Mouse (Mus musculus): Measurements from ENCODE around the gene Sema4g.
A peak's percentile ranks its signal among the peaks of the same experiment; 100 is the strongest.
"Not testable (repeated sequence)": the region's sequence is repeated elsewhere in the genome, so short reads cannot be mapped to it uniquely, and the experiment has no call there.

Gene Sema4g

DNA sequence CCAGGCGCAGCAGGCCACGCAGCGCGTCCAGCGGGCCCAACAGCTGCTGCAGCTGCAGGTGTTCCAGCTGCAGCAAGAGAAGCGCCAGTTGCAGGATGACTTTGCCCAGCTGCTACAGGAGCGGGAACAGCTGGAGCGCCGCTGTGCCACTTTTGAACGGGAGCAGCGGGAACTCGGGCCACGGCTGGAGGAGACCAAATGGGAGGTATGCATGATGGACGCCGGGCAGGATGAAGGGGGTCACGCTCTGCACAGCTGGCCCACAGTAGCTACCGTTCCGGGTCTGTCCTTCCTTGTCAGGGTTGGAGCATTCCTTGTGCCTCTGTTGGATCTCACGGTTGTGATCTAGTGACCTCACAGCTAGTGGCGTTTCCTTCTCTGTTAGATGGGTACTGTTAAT is 35.9 kb downstream of the Sema4g start:
- DNase-seq (ENCODE audit: low spot score in 2 of 2) = no peak

DNA sequence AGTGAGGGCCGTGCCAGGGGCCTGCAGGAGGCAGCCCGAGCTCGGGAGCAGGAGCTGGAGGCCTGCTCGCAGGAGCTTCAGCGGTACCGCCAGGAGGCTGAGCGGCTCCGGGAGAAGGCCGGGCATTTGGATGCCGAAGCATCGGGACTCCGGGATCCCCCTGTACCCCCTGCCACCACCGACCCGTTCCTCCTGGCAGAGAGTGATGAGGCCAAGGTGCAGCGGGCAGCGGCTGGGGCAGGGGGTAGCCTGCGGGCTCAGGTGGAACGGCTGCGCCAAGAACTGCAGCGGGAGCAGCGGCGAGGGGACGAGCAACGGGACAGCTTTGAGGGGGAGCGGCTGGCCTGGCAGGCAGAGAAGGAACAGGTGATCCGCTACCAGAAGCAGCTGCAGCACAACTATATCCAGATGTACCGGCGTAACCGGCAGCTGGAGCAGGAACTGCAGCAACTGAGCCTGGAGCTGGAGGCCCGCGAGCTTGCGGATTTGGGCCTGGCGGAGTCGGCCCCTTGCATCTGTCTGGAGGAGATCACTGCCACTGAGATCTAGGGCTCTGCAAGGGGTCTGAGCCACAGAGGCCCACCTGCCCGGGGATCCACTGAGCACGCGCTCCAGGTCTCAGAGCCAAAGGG is 37.2 kb downstream of the Sema4g start:
- DNase-seq (ENCODE audit: low spot score in 2 of 2) = peak in 1 of 2 experiments; percentile 16

DNA sequence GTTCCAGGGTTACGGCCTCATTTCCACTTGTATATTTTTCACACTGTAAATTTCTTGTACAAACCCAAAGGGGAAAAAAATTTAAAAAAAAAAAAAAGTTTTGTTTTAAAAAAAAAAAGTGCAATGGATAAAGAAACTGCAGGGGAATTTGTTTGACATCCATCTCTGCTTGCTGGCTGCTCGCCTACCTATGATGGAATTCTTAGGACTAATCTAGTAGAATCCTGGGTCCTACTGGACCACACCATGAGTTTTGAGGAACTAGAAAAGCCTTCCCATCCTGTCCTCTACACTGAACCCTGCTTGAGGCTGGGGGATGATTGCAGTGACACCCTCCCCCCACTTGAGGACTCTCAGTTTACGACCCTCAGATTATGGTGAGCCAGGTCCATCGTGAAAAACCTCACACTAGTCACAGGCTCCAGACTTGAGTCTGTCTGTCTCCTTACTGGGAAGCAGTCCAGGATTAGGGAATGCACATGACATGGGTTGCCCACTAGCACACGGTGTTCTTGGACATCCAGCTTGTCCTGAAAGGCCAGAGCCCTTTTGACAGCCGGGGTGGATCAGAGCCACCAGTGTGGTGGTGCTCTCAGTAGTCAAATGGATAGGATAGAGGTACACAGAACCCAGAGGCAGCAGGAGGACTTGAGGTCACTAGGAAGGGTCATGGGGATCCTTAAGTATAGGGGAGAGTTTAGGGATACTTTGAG is 38.2 kb downstream of the Sema4g start:
- no peak for DNase-seq (ENCODE audit: low spot score in 2 of 2)

DNA sequence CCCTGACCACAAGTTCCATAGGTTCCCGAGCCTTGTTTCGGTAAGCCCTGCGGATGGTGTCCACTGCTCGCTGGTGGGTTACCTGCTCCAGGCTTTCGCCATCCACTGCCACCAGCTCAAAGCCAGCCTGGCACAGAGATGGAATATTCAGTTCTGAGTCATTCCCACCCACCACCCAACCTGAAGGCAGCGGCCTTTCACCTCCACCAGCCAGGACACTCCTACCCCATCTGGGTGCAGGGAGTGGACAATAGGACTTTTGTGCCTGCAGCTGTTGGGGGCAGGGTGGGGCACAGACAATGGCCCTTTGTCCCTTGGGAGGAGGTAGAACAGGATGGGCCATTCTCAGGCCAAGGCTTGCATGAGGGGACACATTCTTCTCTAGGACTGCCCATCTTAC is 38.9 kb downstream of the Sema4g start:
- peak in 1 of 2 experiments; percentile 31 for DNase-seq (ENCODE audit: low spot score in 2 of 2)

DNA sequence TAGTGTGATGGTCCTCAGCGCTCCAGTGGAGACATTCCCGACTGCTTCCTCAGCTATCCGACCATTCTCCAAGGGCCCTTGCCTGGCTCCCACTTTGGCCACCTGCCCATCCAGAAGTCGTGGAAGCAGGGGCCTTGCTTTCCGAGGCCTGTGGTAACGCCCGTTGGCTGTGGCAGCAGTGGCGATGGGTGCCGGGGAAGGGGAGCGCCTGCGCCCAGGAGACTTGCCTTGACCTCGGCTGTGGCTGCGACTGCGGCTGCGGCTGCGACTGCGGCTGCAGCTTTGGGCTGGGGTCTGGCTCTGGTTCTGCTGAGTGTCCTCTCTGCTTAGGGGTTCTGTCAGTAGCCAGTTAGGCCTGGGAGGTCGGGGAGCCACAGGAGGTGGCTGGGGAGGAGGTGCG is 39.8 kb downstream of the Sema4g start:
- DNase-seq (ENCODE audit: low spot score in 2 of 2) = no peak

DNA sequence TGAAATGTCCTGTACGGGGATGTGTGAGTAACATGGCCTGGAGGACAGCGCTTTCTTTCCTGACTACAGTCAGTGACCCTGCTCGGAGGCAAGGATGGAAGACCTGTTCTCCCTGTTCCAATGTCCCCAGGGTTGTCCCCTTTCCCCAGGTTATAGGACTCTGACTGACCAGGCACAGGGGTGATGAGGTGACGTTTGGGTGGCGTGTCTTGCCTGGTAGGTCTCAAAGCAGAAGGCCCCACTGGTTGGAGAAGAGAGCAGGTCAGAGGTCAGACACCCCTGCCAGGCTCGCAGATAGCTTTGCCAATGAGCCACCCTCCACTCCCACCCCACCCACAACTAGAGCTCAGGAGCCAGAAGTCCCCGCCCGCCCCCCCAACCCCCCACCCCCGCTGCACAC is 40.7 kb downstream of the Sema4g start:
- no peak for DNase-seq (ENCODE audit: low spot score in 2 of 2)

DNA sequence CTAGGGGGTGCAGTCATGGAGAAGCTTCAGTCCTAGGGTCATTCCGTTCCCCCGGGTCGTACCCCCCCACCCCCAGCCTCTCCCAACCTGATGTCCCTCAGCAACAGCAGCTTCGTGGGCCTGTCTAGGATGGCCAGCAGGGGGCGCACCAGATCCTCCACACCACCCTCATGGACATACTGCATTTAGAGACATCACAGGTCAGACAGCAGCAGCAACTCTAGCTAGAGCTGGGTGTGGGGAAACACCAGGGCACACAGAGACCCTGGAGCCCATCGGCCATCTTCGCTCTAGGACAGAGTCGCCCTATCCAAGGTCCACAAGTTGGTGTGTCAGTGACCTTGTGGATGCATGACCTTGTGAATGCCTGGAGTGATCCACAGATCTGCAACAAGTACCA is 41.2 kb downstream of the Sema4g start:
- DNase-seq (ENCODE audit: low spot score in 2 of 2) = no peak

DNA sequence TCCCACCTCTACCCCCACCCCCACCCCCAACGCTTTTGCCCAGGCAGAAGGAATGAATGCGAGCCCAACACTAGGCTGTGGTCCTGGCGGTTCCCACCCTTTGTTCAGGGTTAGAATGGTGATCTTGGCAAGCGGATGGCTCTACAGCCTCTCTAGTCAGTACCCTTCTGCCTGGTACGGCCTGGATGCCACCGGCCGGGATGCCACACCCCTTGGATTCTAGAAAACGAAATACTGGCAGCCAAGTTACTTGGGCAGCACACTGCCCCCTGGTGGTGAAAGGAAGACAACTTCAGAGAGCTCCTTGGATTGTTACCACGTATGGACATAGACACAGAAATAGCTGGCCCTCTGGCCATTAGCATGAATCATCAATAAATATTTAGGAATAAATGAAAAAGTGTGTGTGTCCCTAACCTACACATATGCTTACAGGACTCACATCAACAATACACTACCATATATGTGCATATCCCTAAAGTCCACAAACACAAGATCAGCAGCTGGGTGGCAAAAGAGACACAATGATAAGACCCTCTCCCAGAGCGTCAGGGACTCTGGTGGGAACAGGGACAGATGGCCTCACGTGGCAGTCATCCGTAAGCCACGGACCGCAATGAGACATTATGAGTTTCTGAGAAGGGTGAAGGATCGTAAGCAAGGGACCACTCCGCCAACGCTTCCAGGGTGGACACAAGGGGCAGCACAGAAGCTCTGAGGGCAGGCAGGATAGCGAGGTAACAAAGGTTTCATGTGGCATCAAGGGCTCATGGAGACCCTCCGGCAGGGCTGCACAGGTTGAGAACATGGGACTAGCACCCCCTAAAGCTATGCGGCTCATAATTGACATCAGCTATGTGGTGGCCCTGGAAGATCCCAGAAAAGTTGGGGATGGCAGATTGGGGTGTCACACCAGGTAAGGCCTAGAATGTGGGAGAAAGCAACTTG is 42.1 kb downstream of the Sema4g start:
- DNase-seq (ENCODE audit: low spot score in 2 of 2) = peak; percentile 64 to 79

DNA sequence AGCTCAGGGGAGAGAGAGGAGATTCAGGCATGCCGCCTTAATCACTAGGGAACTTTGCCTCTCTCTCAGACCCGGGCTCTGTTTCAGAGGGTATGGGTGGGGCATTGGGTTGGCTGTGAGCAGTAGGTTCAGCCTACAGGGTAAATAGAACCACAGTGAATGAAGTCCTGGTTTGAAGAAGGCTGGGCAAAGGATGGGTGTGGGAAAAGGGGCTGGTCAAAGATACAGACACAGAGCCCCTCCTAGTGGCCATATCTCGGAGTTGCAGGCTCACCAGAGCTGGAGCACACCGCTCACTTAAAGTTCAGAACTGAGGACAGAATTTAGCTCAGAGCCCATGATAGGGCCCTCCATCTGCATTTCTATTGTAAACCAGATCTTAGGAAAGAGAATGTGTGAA is 42.9 kb downstream of the Sema4g start:
- DNase-seq (ENCODE audit: low spot score in 2 of 2) = peak; percentile 72 to 83

DNA sequence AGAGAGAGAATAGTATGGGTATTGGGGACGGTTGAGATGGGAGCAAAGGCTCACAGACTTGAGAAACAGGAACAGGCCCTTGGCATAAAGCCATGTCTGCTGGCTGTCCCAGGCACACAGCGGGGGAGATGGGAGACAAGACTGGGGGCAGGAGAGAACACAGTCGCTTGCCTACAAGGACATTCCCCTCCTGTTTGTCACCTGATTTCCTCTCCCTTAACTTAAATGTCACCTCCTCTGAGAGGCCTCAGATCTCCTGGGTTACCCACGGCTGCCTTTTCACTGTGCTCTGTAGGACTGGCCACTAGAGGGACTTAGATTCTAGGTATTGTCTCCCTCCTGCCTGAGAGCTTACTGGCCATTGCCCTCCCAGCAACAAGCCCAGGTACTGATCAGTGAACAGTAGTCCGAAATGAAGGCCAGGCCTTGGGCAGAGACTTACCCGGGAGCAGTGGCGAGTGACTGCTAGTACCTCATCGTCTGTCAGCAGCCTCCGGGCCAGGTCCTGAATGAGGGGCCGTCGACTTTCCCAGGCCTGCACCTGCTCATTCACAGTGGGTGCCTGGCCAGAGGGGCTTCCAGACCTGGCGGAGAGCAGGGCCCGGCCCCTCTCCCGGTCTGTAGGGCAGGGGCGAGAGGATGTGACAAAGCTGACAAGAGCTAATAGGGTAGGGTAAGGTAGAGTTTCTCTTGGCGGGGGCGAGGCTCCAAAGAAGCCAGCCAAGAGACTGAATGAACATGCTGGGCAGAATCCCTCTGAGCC is 43.9 kb downstream of the Sema4g start:
- no peak for DNase-seq (ENCODE audit: low spot score in 2 of 2)

DNA sequence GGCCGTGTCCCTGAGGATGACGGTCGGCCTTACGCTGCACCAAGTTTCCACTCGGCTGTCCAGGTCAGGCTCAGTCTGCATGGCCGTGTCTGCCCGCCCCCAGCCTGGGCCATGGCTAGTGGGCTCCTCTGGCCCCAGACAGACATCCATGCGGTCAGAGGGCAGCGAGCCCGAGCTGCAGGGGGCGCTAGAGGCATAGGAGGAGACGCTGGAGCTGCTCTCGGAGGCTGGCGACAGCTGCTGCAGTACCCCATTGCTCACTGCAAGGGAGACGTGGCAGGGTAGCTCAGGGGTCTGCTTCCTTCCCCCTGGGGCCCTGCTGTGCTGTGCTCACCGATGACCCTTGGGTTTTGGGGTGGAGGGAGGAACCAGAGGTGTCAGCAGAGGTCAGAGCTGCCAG is 48.0 kb downstream of the Sema4g start:
- DNase-seq (ENCODE audit: low spot score in 2 of 2) = no peak

DNA sequence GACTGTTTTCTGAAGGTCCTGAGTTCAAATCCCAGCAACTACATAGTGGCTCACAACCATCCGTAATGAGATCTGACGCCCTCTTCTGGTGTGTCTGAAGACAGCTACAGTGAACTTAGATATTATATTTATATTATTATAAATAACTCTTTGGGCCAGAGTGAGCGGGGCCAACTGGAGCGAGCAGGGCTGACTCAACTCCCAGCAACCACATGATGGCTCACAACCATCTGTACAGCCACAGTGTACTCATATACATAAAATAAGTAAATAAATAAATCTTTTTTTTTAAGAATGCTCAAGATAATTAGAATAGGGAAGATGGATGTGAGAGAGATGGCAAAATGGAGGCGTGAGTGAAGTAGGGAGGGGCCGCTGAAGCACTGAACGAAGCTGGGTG is 49.3 kb downstream of the Sema4g start:
- not testable (repeated sequence) for DNase-seq (ENCODE audit: low spot score in 2 of 2)

DNA sequence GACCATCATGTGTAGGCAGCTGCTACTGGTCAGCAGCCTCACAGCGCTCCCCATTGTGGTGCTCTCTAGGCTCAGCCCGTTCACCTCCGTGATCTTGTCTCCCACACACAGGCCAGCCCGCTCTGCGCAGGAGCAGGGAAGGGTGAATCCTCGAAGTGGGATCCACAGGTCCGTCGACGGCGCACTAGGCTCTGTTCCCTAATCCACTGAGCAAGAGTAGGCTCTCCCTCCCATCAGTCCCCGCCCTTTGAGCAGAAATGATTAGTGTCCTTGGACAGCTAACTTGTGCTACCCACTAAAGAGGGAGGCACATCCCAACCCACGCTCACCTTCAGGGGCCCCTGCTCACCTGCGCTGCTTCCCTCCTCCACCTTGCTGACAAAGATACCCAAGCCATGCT is 51.3 kb downstream of the Sema4g start:
- no peak for DNase-seq (ENCODE audit: low spot score in 2 of 2)

DNA sequence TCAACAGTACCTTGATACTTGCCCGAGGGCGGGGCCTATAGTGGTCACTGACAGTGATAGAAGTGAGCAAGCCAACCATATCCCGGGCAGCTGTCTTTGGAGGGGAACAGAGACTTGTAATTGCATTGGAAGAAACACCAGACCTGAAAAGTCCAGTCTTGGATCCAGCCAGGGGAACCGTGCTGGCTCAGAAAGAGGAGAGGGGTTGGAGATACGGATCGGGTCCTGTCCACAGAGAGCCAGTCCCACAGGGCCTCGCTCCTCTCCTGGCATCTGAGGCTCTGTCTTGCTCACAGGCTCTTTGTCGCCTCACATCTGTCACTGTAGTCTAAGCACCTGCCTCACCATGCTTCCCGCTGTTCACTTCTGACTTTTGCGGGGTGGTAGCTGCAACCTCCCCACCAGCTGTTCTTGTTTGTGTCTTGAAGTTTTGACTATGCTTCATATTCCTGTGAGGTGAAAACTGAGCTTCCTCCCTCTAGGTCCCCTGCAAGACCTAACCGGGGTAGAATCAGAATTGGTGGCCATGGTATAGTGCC is 55.6 kb downstream of the Sema4g start:
- no peak for DNase-seq (ENCODE audit: low spot score in 2 of 2)

DNA sequence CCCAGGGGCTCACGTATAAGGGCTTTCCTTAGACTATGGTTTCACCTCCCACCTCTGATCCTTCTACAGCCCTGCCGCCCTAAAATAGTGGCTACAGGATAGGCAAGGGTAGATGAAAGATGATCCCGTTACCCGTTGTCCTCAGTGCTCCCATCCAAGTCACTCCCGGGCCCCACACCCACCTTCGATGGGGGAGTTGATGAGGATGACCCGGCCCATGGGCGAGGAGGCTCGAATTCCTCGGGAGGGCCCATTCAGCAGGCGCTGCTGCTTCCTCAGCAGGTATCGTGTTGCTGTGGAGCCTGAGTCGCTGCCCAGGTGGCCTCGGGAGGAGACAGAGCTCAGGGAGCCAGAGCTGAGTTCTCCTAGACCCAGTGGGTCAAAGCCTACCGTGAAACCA is 56.3 kb downstream of the Sema4g start:
- no peak for DNase-seq (ENCODE audit: low spot score in 2 of 2)

DNA sequence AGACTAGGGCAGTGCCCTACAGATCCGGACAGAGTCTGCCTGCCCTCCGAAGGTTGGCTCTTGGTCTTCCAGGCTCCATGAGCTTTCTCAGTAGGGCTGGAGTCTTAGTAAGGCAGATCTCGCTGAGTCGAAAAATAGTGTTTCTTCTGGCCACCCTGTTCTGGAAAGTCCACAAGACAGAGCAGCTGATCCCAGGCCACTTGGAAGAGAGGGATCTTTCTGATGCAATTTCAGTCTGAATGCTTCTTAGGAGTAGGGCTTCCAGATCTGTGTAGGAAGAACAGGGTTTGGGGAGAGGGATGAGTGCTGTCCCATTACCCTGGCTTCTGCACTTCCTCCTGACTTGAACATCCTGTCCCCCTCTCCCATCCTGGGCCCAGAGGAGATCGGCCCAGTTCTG is 56.8 kb downstream of the Sema4g start, which contains the start of gene Pdzd7:
Gene Pdzd7, minus strand, starts transcription at position 67 of the 400 bp plus-strand sequence.
- DNase-seq (ENCODE audit: low spot score in 2 of 2) = no peak

DNA sequence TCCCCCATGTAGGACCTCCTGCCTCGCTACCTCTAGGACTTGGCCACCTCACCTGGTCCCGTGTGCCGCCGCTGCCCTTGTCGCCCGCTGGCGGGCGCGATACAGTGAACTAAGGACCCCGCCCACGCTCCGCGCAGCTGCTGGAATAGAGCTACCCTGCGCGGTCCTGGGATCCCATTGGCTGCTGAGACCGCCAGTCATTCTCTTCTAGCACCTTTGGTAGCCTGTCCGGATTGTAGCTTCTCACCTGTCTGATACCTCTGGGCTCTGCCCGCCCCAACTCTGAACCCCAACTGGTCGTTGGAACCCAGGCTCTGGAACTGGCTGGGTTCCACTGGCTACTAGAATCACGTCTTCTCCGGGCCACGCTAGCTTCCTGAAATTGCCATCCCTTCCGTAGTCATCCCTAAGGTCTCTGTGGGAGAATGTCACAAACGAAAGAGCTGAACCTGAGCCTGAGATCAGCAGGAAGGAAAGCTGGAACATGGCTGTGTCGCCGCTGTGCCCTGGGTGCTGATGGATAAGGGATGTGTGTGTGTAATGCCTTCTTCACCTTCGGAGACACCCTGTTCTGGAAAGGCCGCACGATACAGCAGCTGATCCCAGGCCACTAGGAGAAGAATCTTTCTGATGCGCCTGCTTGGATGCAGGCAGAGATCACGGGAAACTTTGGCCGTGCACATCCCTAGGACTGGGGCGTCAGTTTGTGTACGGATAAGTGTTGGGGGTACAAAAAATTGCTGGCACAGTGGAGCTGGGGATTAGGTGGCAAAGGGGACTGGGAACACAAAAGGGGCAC is 57.8 kb downstream of the Sema4g start:
- peak; percentile 77 to 82 for DNase-seq (ENCODE audit: low spot score in 2 of 2)

DNA sequence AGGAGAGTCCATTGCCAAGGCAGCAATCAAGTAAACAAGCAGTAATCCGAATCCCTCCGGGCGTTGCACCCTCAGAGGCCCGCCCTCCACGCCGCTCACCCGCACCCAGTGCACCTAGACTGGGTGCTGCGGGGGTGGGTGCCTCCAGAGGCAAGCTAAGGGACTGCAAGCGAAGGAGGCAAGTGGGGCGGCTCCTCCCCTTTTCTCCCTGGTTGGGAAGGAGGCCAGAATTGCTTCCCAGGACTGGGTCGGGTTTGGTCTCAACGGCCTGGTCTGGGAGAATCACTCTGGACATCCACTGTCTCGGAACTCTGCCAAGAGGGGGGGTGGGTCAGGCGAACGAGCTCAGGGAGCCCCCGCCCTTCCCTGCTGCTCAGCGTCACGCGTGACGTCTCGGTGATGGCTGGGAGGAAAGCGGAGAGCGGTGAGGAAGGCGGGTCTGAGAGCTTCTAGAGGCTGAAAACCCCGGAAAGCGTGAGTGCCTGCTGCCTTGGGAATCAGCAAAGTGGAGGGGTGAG is 58.6 kb downstream of the Sema4g start, which contains the start of gene Sfxn3:
Gene Sfxn3, plus strand, starts transcription at position 87 of the 518 bp plus-strand sequence.
- DNase-seq (ENCODE audit: low spot score in 2 of 2) = peak; percentile 95 to 98

DNA sequence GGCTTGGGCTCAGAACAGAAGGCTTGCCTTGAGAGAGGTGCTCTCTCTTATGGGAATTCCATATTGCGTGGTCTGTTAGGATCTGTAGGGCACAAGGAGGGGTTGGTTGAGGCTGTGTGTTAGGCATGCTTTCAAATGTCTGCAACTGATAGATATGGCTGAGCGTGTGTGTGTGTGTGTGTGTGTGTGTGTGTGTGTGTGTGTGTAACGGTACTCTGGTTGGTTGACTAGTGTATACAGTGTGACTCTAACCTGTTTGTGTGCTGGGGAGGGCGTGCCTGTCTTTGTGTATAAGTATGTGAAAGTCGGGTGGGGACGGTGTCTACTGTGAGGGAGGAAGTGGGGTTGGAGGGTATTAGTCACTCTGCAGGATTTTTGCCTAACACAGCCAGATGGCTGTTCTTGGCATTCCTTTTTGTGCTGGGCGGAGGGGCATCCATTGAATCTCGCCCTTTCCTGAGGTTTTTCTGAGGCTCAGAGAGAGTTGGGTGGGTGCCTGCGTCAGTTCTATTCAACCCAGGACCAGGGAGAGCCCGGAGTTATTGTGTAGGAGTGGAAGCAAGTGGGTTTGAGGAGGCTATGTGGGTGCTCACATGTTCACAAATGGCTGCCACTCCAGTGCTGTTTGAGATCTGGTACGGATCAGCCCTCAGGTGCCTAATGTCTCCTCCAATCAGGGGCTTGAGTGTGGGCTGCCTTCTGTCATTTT is 59.2 kb downstream of the Sema4g start:
- DNase-seq (ENCODE audit: low spot score in 2 of 2) = peak in 1 of 2 experiments; percentile 70

Data from urinary bladder, postnatal 4 days (tissue).